Comparison of ENCODE assay signal across 7 mouse cellular contexts in genomic region chr10:42679586-42679985, GRCm38 (mm10).
DNase-seq lines count a peak whose midpoint lies in the region; ATAC-seq lines count a peak whose summit lies in the region.

No protein-coding gene starts in this region.

- no peak for ATAC-seq in forebrain, embryonic 11.5 days (replicated peaks; ENCODE audit: low FRiP score)
- no peak for ATAC-seq in limb, embryonic 13.5 days (ENCODE audit: low FRiP score, low read depth)

- no peaks in the 10 kb centered on the region for H3K9me3 ChIP-seq in forebrain, embryonic 11.5 days (ENCODE audit: control insufficient read depth, low read length)
- no peaks in the 10 kb centered on the region for H3K9me3 ChIP-seq in limb, embryonic 13.5 days

- peak overlapping the region; percentile 72 for H3K9ac ChIP-seq in forebrain, embryonic 11.5 days (ENCODE audit: low read length)
- H3K9ac ChIP-seq in limb, embryonic 13.5 days = peak overlapping the region; percentile 79

- H3K4me2 ChIP-seq in forebrain, embryonic 11.5 days (ENCODE audit: low read depth, low read length, severe bottlenecking) = peak overlapping the region; percentile 85
- H3K4me2 ChIP-seq in limb, embryonic 13.5 days (replicated peaks) = peak overlapping the region; percentile 93

- no peaks in the 10 kb centered on the region for H3K27me3 ChIP-seq in forebrain, embryonic 11.5 days (ENCODE audit: control insufficient read depth, insufficient read depth, low read length)
- peaks cover 24% of the 10 kb centered on the region; the same call in 1 of the 2 replicates for H3K27me3 ChIP-seq in limb, embryonic 13.5 days

- H3K4me3 ChIP-seq in forebrain, embryonic 11.5 days (ENCODE audit: low read depth, low read length) = peak overlapping the region; percentile 91
- peak overlapping the region; percentile 94 for H3K4me3 ChIP-seq in limb, embryonic 13.5 days

- DNase-seq in 3T3-L1 (ENCODE audit: low read depth, low spot score) (peak; percentile 38), A20 (ENCODE audit: low read depth, low spot score) (peak; percentile 51)
- no peak for DNase-seq in forebrain, embryonic 11.5 days (ENCODE audit: low spot score)
- DNase-seq in retina, embryonic 14.5 days (ENCODE audit: low spot score) = peak; percentile 11
- no peak for DNase-seq in left cerebral cortex, adult 9 months (ENCODE audit: low spot score in 2 of 2)
- DNase-seq in testis, postnatal 14 days (ENCODE audit: low spot score) = no peak

- H3K36me3 ChIP-seq in forebrain, embryonic 11.5 days (ENCODE audit: control insufficient read depth, insufficient read depth, low read length) = no peaks in the 10 kb centered on the region; the same call in 1 of the 2 replicates
- H3K36me3 ChIP-seq in limb, embryonic 13.5 days = 0 out of 2 replicates have a peak, but pooled peaks cover 3% of the 10 kb centered on the region

- no peak overlapping the region for H3K27ac ChIP-seq in forebrain, embryonic 11.5 days (ENCODE audit: low read depth, low read length)
- no peak overlapping the region for H3K27ac ChIP-seq in limb, embryonic 13.5 days

- WGBS in forebrain, embryonic 11.5 days = 11% methylated on average over 10 of the region's 10 CpGs
- 13% methylated on average over 10 of the region's 10 CpGs for WGBS in limb, embryonic 13.5 days

- peaks cover 8% of the 10 kb centered on the region for H3K4me1 ChIP-seq in forebrain, embryonic 11.5 days (replicated peaks; ENCODE audit: control insufficient read depth, insufficient read depth, low read length)
- H3K4me1 ChIP-seq in limb, embryonic 13.5 days = peaks cover 9% of the 10 kb centered on the region; the same call in 1 of the 2 replicates

Comparison
In these comparisons a context has a peak if more than half of its experiments do, and no peak if none do; other contexts are left out.
1. DNase-seq: peak in 3T3-L1 (single experiment), A20 (single experiment) and retina, embryonic 14.5 days (single experiment); none in forebrain, embryonic 11.5 days (single experiment), left cerebral cortex, adult 9 months (0 of 2) and testis, postnatal 14 days (single experiment).